ENCODE assay signal across 8 mouse cellular contexts in the genomic region with DNA sequence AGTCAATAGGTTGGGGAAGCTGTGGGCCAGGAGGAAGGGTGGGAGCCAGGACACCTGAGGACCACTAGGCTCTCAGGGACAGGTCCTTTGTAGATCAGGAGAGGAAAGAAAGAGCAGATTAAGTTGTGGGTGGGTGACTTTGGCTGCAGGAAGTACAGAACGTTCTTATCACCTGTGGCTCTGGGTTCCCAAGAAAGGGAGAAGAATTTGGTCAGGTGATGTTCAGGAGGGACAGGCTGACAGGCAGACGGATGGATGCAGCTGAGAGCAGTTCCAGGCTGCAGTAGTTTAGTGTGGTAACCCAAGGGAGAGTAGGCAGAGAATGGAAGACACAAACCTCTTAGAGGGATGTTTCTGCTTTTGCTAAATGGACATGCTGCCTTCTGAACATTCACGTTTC. TPM values are rescaled to one million over a fixed set of nuclear protein-coding genes. Genes with fewer than 3 reads are reported as not detected.
DNase-seq lines count a peak whose midpoint lies in the region; ATAC-seq and TF ChIP-seq lines count a peak whose summit lies in the region.

No protein-coding gene starts in this region.

- no peak for TF ChIP-seq POLR2A in ES-Bruce4 (IDR thresholded peaks at IDR 0.05; ENCODE audit: insufficient read depth, low read length)

- peak overlapping the region; percentile 54; the same call in 1 of the 2 replicates for H3K27ac ChIP-seq in hindbrain, embryonic 10.5 days
- H3K27ac ChIP-seq in hindbrain, embryonic 13.5 days: no peak overlapping the region
- H3K27ac ChIP-seq in ES-Bruce4 (ENCODE audit: insufficient read depth, low read length): peak overlapping the region; percentile 79
- no peak overlapping the region for H3K27ac ChIP-seq in forebrain, embryonic 16.5 days (ENCODE audit: low read length)
- H3K27ac ChIP-seq in macrophage: peak overlapping the region; percentile 19

- no peak overlapping the region for H3K4me2 ChIP-seq in hindbrain, embryonic 13.5 days
- H3K4me2 ChIP-seq in forebrain, embryonic 16.5 days (ENCODE audit: low read length): peak overlapping the region; percentile 33; the same call in 1 of the 2 replicates

- WGBS in hindbrain, embryonic 10.5 days: 42% methylated on average over 3 of the region's 3 CpGs
- WGBS in hindbrain, embryonic 13.5 days: 50% methylated on average over 3 of the region's 3 CpGs
- WGBS in forebrain, embryonic 16.5 days: 39% methylated on average over 3 of the region's 3 CpGs
- 59% methylated on average over 3 of the region's 3 CpGs for WGBS in macrophage (ENCODE audit: missing documents)

- TF ChIP-seq EP300 in ES-Bruce4 (IDR thresholded peaks at IDR 0.05; ENCODE audit: insufficient read depth, low read depth, low read length): no peak

- peak overlapping the region; percentile 41 for H3K4me3 ChIP-seq in hindbrain, embryonic 10.5 days
- H3K4me3 ChIP-seq in hindbrain, embryonic 13.5 days: no peak overlapping the region
- H3K4me3 ChIP-seq in ES-Bruce4 (ENCODE audit: low read depth, low read length): peak overlapping the region; percentile 5; the same call in 1 of the 2 replicates
- no peak overlapping the region for H3K4me3 ChIP-seq in forebrain, embryonic 16.5 days (replicated peaks; ENCODE audit: low read length)
- H3K4me3 ChIP-seq in macrophage (ENCODE audit: inconsistent target): peak overlapping the region; percentile 18; the same call in 1 of the 2 replicates

- no peaks in the 10 kb centered on the region for H3K79me2 ChIP-seq in macrophage (ENCODE audit: inconsistent target)

- H3K9me3 ChIP-seq in hindbrain, embryonic 10.5 days: no peaks in the 10 kb centered on the region
- no peaks in the 10 kb centered on the region for H3K9me3 ChIP-seq in hindbrain, embryonic 13.5 days
- H3K9me3 ChIP-seq in ES-Bruce4 (replicated peaks; ENCODE audit: control insufficient read depth, insufficient read depth, low read length, poor library complexity, severe bottlenecking): no peaks in the 10 kb centered on the region
- no peaks in the 10 kb centered on the region for H3K9me3 ChIP-seq in forebrain, embryonic 16.5 days (ENCODE audit: control insufficient read depth, low read length)

- TF ChIP-seq CTCF in ES-Bruce4 (IDR thresholded peaks at IDR 0.05; ENCODE audit: low read depth, low read length): no peak

- ATAC-seq in hindbrain, embryonic 13.5 days (ENCODE audit: low FRiP score): no peak
- ATAC-seq in forebrain, embryonic 16.5 days: no peak
- no peak for ATAC-seq in cerebellum, adult (ENCODE audit: insufficient number of reproducible peaks, low FRiP score, low TSS enrichment)

- peaks cover 52% of the 10 kb centered on the region for H3K4me1 ChIP-seq in hindbrain, embryonic 10.5 days (replicated peaks)
- H3K4me1 ChIP-seq in hindbrain, embryonic 13.5 days (replicated peaks): peaks cover 15% of the 10 kb centered on the region
- peaks cover 7% of the 10 kb centered on the region for H3K4me1 ChIP-seq in ES-Bruce4 (ENCODE audit: control insufficient read depth, insufficient read depth, low read length)
- peaks cover 6% of the 10 kb centered on the region for H3K4me1 ChIP-seq in forebrain, embryonic 16.5 days (replicated peaks; ENCODE audit: control insufficient read depth, insufficient read depth, low read length)

- no peaks in the 10 kb centered on the region for H3K36me3 ChIP-seq in hindbrain, embryonic 10.5 days
- no peaks in the 10 kb centered on the region for H3K36me3 ChIP-seq in hindbrain, embryonic 13.5 days
- H3K36me3 ChIP-seq in ES-Bruce4 (ENCODE audit: control insufficient read depth, insufficient read depth, low read length, poor library complexity, severe bottlenecking) (no peaks in the 10 kb centered on the region), macrophage (ENCODE audit: inconsistent target) (no peaks in the 10 kb centered on the region)
- H3K36me3 ChIP-seq in forebrain, embryonic 16.5 days (ENCODE audit: control insufficient read depth, insufficient read depth): no peaks in the 10 kb centered on the region

- H3K27me3 ChIP-seq in hindbrain, embryonic 10.5 days (ENCODE audit: insufficient read depth, poor library complexity, severe bottlenecking): peaks cover 2% of the 10 kb centered on the region
- peaks cover 14% of the 10 kb centered on the region; the same call in 1 of the 2 replicates for H3K27me3 ChIP-seq in hindbrain, embryonic 13.5 days
- H3K27me3 ChIP-seq in ES-Bruce4 (ENCODE audit: control insufficient read depth, insufficient read depth, low read length, poor library complexity, severe bottlenecking): no peaks in the 10 kb centered on the region
- no peaks in the 10 kb centered on the region for H3K27me3 ChIP-seq in forebrain, embryonic 16.5 days (replicated peaks; ENCODE audit: control insufficient read depth, insufficient read depth, low read length)

- DNase-seq in hindbrain, embryonic 10.5 days (ENCODE audit: low spot score): no peak
- no peak for DNase-seq in urinary bladder, adult 18-20 months (ENCODE audit: low spot score in 2 of 2)
- DNase-seq in layer of hippocampus, postnatal 14 days (ENCODE audit: low spot score in 2 of 2): no peak

- H3K9ac ChIP-seq in hindbrain, embryonic 13.5 days: no peak overlapping the region
- peak overlapping the region; percentile 24 for H3K9ac ChIP-seq in ES-Bruce4 (ENCODE audit: low read depth, poor library complexity, severe bottlenecking)
- H3K9ac ChIP-seq in forebrain, embryonic 16.5 days (replicated peaks; ENCODE audit: low read depth, low read length): no peak overlapping the region

RNA-seq across cellular contexts. Expression of a gene that starts 42.5 kb away (rescaled TPM):
- polyA plus RNA-seq in hindbrain, embryonic 10.5 days (2016; fragmentation: Nextera tagmentation; extraction: Ambion mirVana): 0.13 and 0.20 TPM in 2 replicates
- polyA plus RNA-seq in hindbrain, embryonic 13.5 days (2015; fragmentation: Nextera tagmentation; extraction: Ambion mirVana): 0.12 TPM in 2 replicates
- polyA plus RNA-seq in ES-Bruce4 (2011; ENCODE audit: insufficient read depth, insufficient read length, low read depth, missing spikeins) (2.3 and 2.5 TPM in 2 replicates), macrophage (2018) (not detected in 3 replicates)
- polyA plus RNA-seq in forebrain, embryonic 16.5 days (2015; fragmentation: Nextera tagmentation; extraction: Ambion mirVana): 0.07 TPM in 1 of 2 replicates, not detected in the other
- total RNA-seq in macrophage (2018; cell fraction: chromatin; rRNA removed): under 1 TPM in 1 of 26 experiments, not detected in 25; 0.33 TPM
- total RNA-seq in macrophage (2018; cell fraction: cytosol; rRNA removed): not detected
- total RNA-seq in macrophage (2018; cell fraction: nucleus; rRNA removed): not detected
- not detected for total RNA-seq in layer of hippocampus, postnatal 14 days (2021)

Comparison
In these comparisons a context has a peak if more than half of its experiments do, and no peak if none do; other contexts are left out.
1. H3K27ac ChIP-seq: peak in hindbrain, embryonic 10.5 days (single experiment), ES-Bruce4 (single experiment) and macrophage (single experiment); none in hindbrain, embryonic 13.5 days (single experiment) and forebrain, embryonic 16.5 days (single experiment).
2. H3K4me3 ChIP-seq: peak in hindbrain, embryonic 10.5 days (single experiment), ES-Bruce4 (single experiment) and macrophage (single experiment); none in hindbrain, embryonic 13.5 days (single experiment) and forebrain, embryonic 16.5 days (single experiment).